Mouse (Mus musculus): ENCODE results near the gene Etv6.

- TF ChIP-seq POLR2A (IDR thresholded peaks at IDR 0.05; ENCODE audit: insufficient read depth, low read depth, low read length) (no peak), CTCF (IDR thresholded peaks at IDR 0.05; ENCODE audit: insufficient read depth, low read depth, low read length) (no peak)
These were observed 25.3 kb downstream of the Etv6 start for GRCm38 (mm10) chr6:134060811-134061210.
